Mouse (Mus musculus): ENCODE results near the gene Auts2. TPM values are rescaled to one million over a fixed set of nuclear protein-coding genes. Genes with fewer than 3 reads are reported as not detected.

The Auts2 gene
- polyA plus RNA-seq, 1 experiment from 2014 or later: 30.4 TPM

- Histone ChIP-seq H3K27ac (ENCODE audit: low read depth) (no peak overlapping the region), H3K4me3 (ENCODE audit: low read depth, low read length) (no peak overlapping the region), H3K27me3 (replicated peaks; ENCODE audit: control insufficient read depth, insufficient read depth, low read length) (no peaks in the 10 kb centered on the region), H3K4me2 (ENCODE audit: low read length) (no peak overlapping the region), H3K36me3 (ENCODE audit: control insufficient read depth, insufficient read depth, low read length) (no peaks in the 10 kb centered on the region), H3K4me1 (replicated peaks; ENCODE audit: control insufficient read depth, insufficient read depth, low read length) (no peaks in the 10 kb centered on the region), H3K9me3 (ENCODE audit: control insufficient read depth, low read length) (no peaks in the 10 kb centered on the region), H3K9ac (ENCODE audit: low read length) (no peak overlapping the region)
- 85% methylated on average over 2 of the region's 2 CpGs for WGBS
- DNase-seq (ENCODE audit: low spot score): no peak
- ATAC-seq (replicated peaks; ENCODE audit: low FRiP score, low TSS enrichment, low read depth): no peak
Observed at GRCm38 (mm10) chr5:131971901-131972300, 571.2 kb downstream of the Auts2 start.

- Histone ChIP-seq H3K9me3 (ENCODE audit: control insufficient read depth, low read length) (no peaks in the 10 kb centered on the region; the same call in 1 of the 2 replicates), H3K27ac (ENCODE audit: low read depth) (no peak overlapping the region), H3K4me2 (ENCODE audit: low read length) (no peak overlapping the region), H3K9ac (ENCODE audit: low read length) (no peak overlapping the region), H3K36me3 (ENCODE audit: control insufficient read depth, insufficient read depth, low read length) (no peaks in the 10 kb centered on the region), H3K27me3 (replicated peaks; ENCODE audit: control insufficient read depth, insufficient read depth, low read length) (no peaks in the 10 kb centered on the region), H3K4me3 (ENCODE audit: low read depth, low read length) (no peak overlapping the region), H3K4me1 (replicated peaks; ENCODE audit: control insufficient read depth, insufficient read depth, low read length) (no peaks in the 10 kb centered on the region)
- no peak for ATAC-seq (replicated peaks; ENCODE audit: low FRiP score, low TSS enrichment, low read depth)
- 95% methylated on average over 6 of the region's 6 CpGs for WGBS
- no peak for DNase-seq (ENCODE audit: low spot score)
Observed at GRCm38 (mm10) chr5:131965499-131965898, 577.6 kb downstream of the Auts2 start.

DNA sequence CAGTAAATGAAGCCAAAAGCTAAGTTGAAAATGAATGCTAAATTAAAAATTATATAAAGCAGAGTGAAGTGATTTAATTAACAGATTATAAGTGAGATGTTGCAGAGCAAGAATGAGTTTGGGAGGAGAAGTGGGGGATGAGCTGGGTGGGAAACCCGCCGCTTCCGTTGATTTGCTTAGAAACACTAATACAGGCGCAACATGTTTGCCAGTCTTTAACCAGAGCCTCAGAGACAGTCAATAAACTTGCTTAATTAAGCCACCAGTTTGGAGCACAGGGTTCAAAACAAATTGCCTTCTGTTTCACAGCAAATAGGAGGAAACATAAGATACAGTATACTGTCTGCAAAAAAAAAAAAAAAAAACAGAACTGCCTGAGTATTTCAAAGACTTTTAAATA lies 579.6 kb downstream of the Auts2 start:
- Histone ChIP-seq H3K36me3 (ENCODE audit: control insufficient read depth, insufficient read depth, low read length) (no peaks in the 10 kb centered on the region), H3K9me3 (ENCODE audit: control insufficient read depth, low read length) (peaks cover 4% of the 10 kb centered on the region; the same call in 1 of the 2 replicates), H3K4me3 (ENCODE audit: low read depth, low read length) (no peak overlapping the region), H3K9ac (ENCODE audit: low read length) (no peak overlapping the region), H3K27me3 (replicated peaks; ENCODE audit: control insufficient read depth, insufficient read depth, low read length) (no peaks in the 10 kb centered on the region), H3K27ac (ENCODE audit: low read depth) (no peak overlapping the region), H3K4me2 (ENCODE audit: low read length) (no peak overlapping the region), H3K4me1 (replicated peaks; ENCODE audit: control insufficient read depth, insufficient read depth, low read length) (no peaks in the 10 kb centered on the region)
- DNase-seq (ENCODE audit: low spot score): no peak
- 91% methylated on average over 4 of the region's 4 CpGs for WGBS
- ATAC-seq (replicated peaks; ENCODE audit: low FRiP score, low TSS enrichment, low read depth): no peak

DNA sequence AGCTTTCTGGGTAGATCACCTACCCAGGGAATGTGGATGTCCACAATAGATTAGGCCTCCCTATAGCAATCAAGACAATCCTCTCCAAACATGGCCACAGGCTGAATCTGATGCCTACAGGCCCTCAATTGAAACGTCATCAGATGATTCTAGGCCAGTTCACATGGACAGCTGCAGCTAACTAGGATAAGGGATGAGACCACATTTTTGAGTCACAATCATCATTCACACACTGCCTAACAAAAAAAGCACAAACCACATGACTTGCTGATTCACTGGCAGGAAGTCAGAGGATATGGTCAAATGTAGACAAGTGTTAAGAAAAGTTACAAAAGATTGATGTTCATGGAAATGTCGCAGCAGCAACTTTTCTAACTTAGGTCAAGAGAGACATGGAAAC lies 581.3 kb downstream of the Auts2 start:
- DNase-seq (ENCODE audit: low spot score): no peak
- Histone ChIP-seq H3K27ac (ENCODE audit: low read depth) (no peak overlapping the region), H3K4me2 (ENCODE audit: low read length) (no peak overlapping the region), H3K27me3 (replicated peaks; ENCODE audit: control insufficient read depth, insufficient read depth, low read length) (no peaks in the 10 kb centered on the region), H3K4me3 (ENCODE audit: low read depth, low read length) (no peak overlapping the region), H3K36me3 (ENCODE audit: control insufficient read depth, insufficient read depth, low read length) (no peaks in the 10 kb centered on the region), H3K4me1 (replicated peaks; ENCODE audit: control insufficient read depth, insufficient read depth, low read length) (no peaks in the 10 kb centered on the region), H3K9ac (ENCODE audit: low read length) (no peak overlapping the region), H3K9me3 (ENCODE audit: control insufficient read depth, low read length) (peaks cover 5% of the 10 kb centered on the region; the same call in 1 of the 2 replicates)
- WGBS: 75% methylated on average over 2 of the region's 2 CpGs
- no peak for ATAC-seq (replicated peaks; ENCODE audit: low FRiP score, low TSS enrichment, low read depth)

DNA sequence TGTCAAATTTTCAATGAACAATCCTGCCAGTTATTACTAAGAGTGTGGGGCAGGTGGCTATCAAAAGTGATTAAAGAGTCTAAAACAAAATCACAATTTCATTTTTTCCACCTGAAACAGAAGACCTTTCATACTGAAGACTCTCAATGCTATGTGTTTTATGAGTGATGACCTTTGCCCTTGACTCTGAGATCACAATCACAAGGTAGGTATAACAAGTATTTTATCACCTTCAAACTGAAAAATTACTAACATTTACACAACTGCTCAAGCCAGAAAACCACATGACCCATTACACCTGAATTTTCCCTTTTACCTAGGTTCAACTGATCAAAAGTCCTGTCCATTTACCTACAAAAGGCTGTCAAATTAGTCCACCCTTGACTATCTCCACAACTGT lies 582.7 kb downstream of the Auts2 start:
- no peak overlapping the region for H3K9ac ChIP-seq (ENCODE audit: low read length)
- no peak overlapping the region for H3K4me2 ChIP-seq (ENCODE audit: low read length)
- H3K36me3 ChIP-seq (ENCODE audit: control insufficient read depth, insufficient read depth, low read length): no peaks in the 10 kb centered on the region
- H3K9me3 ChIP-seq (ENCODE audit: control insufficient read depth, low read length): peaks cover 5% of the 10 kb centered on the region; the same call in 1 of the 2 replicates
- H3K27me3 ChIP-seq (replicated peaks; ENCODE audit: control insufficient read depth, insufficient read depth, low read length): no peaks in the 10 kb centered on the region
- H3K4me3 ChIP-seq (ENCODE audit: low read depth, low read length): no peak overlapping the region
- no peak for DNase-seq (ENCODE audit: low spot score)
- peaks cover 8% of the 10 kb centered on the region; the same call in 1 of the 2 replicates for H3K4me1 ChIP-seq (replicated peaks; ENCODE audit: control insufficient read depth, insufficient read depth, low read length)
- ATAC-seq (replicated peaks; ENCODE audit: low FRiP score, low TSS enrichment, low read depth): no peak
- H3K27ac ChIP-seq (ENCODE audit: low read depth): no peak overlapping the region

GRCm38 (mm10) chr5:131956998-131957397 lies 586.1 kb downstream of the Auts2 start:
- no peak for ATAC-seq (replicated peaks; ENCODE audit: low FRiP score, low TSS enrichment, low read depth)
- H3K27ac ChIP-seq (ENCODE audit: low read depth): no peak overlapping the region
- H3K4me2 ChIP-seq (ENCODE audit: low read length): no peak overlapping the region
- H3K4me1 ChIP-seq (replicated peaks; ENCODE audit: control insufficient read depth, insufficient read depth, low read length): peaks cover 8% of the 10 kb centered on the region; the same call in 1 of the 2 replicates
- H3K9ac ChIP-seq (ENCODE audit: low read length): no peak overlapping the region
- H3K4me3 ChIP-seq (ENCODE audit: low read depth, low read length): no peak overlapping the region
- no peak for DNase-seq (ENCODE audit: low spot score)
- WGBS: 84% methylated on average over 3 of the region's 3 CpGs
- no peaks in the 10 kb centered on the region for H3K36me3 ChIP-seq (ENCODE audit: control insufficient read depth, insufficient read depth, low read length)
- no peaks in the 10 kb centered on the region for H3K27me3 ChIP-seq (replicated peaks; ENCODE audit: control insufficient read depth, insufficient read depth, low read length)
- peaks cover 5% of the 10 kb centered on the region; the same call in 1 of the 2 replicates for H3K9me3 ChIP-seq (ENCODE audit: control insufficient read depth, low read length)

GRCm38 (mm10) chr5:131956090-131956489 lies 587.1 kb downstream of the Auts2 start:
- H3K9me3 ChIP-seq (ENCODE audit: control insufficient read depth, low read length): peaks cover 5% of the 10 kb centered on the region; the same call in 1 of the 2 replicates
- no peaks in the 10 kb centered on the region for H3K36me3 ChIP-seq (ENCODE audit: control insufficient read depth, insufficient read depth, low read length)
- no peak overlapping the region for H3K27ac ChIP-seq (ENCODE audit: low read depth)
- no peaks in the 10 kb centered on the region for H3K27me3 ChIP-seq (replicated peaks; ENCODE audit: control insufficient read depth, insufficient read depth, low read length)
- WGBS: 50% methylated on average over 7 of the region's 7 CpGs
- DNase-seq (ENCODE audit: low spot score) (no peak), ATAC-seq (replicated peaks; ENCODE audit: low FRiP score, low TSS enrichment, low read depth) (no peak)
- H3K4me1 ChIP-seq (replicated peaks; ENCODE audit: control insufficient read depth, insufficient read depth, low read length): peaks cover 8% of the 10 kb centered on the region; the same call in 1 of the 2 replicates
- no peak overlapping the region for H3K4me3 ChIP-seq (ENCODE audit: low read depth, low read length)
- H3K4me2 ChIP-seq (ENCODE audit: low read length): no peak overlapping the region
- H3K9ac ChIP-seq (ENCODE audit: low read length): no peak overlapping the region

DNA sequence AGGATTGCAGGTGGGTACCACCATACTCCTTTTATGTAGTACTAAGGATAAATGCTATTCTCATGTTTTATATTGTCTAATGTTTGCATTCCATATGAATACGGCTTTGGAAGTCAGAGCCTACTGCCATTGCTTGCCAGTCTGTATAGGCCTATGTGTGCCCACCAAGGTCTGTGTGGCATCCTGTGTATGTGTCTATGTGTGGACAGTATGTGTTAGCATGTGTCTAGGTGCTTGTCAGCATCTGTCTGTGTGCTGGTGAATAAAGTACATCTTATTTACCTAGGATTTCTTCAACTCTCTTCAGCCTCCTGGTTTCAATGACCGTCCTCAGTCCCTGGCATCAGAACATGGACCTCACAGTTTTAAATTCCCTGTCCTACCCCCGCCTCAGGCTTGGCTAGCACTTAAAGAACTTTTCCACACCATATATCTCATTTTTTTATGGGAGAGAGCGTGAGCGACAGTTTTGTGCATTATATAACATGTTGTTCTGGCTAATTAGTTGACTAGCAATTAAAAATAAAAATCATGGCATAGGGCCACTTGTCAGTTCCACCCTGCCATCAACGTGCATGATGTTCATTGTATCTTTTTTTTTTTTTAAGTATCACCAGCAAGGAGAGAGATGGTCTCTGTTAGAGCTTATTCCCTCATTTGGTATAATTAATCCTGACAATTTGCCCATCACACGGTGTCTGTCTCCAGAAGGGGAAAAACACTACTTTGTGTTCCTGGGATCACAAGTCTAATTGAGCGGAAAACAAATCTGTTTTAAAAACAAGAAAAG lies 587.7 kb downstream of the Auts2 start:
- Histone ChIP-seq H3K9me3 (ENCODE audit: control insufficient read depth, low read length) (peaks cover 5% of the 10 kb centered on the region; the same call in 1 of the 2 replicates), H3K27ac (ENCODE audit: low read depth) (no peak overlapping the region), H3K4me1 (replicated peaks; ENCODE audit: control insufficient read depth, insufficient read depth, low read length) (peaks cover 8% of the 10 kb centered on the region; the same call in 1 of the 2 replicates), H3K36me3 (ENCODE audit: control insufficient read depth, insufficient read depth, low read length) (no peaks in the 10 kb centered on the region), H3K4me2 (ENCODE audit: low read length) (no peak overlapping the region), H3K4me3 (ENCODE audit: low read depth, low read length) (no peak overlapping the region), H3K9ac (ENCODE audit: low read length) (no peak overlapping the region), H3K27me3 (replicated peaks; ENCODE audit: control insufficient read depth, insufficient read depth, low read length) (no peaks in the 10 kb centered on the region)
- DNase-seq (ENCODE audit: low spot score): no peak
- WGBS: 90% methylated on average over 8 of the region's 8 CpGs
- no peak for ATAC-seq (replicated peaks; ENCODE audit: low FRiP score, low TSS enrichment, low read depth)
